Mouse (Mus musculus): Measurements from ENCODE around the gene Coro1c. TPM values are rescaled to one million over a fixed set of nuclear protein-coding genes. Genes with fewer than 3 reads are reported as not detected.

Gene Coro1c
- polyA plus RNA-seq, 1 experiment from 2014 or later, result 108 TPM

- Histone ChIP-seq H3K9me3 (ENCODE audit: control insufficient read depth, low read length) (no peaks in the 10 kb centered on the region), H3K4me3 (ENCODE audit: low read length) (peak overlapping the region; percentile 28), H3K4me2 (replicated peaks; ENCODE audit: low read depth, low read length) (peak overlapping the region; percentile 24), H3K36me3 (ENCODE audit: control insufficient read depth, insufficient read depth, low read length) (peaks cover 5% of the 10 kb centered on the region; the same call in 1 of the 2 replicates), H3K27me3 (ENCODE audit: control insufficient read depth, insufficient read depth, low read length) (no peaks in the 10 kb centered on the region), H3K9ac (ENCODE audit: low read depth, low read length) (peak overlapping the region; percentile 48; the same call in 1 of the 2 replicates), H3K4me1 (ENCODE audit: control insufficient read depth, insufficient read depth, low read length) (peaks cover 25% of the 10 kb centered on the region), H3K27ac (ENCODE audit: low read depth, low read length) (peak overlapping the region; percentile 9; the same call in 1 of the 2 replicates)
- WGBS, result 41% methylated on average over 5 of the region's 5 CpGs
- no peak for ATAC-seq (ENCODE audit: low FRiP score, low TSS enrichment)
Observed at GRCm38 (mm10) chr5:113799691-113800090, 108.9 kb downstream of the Coro1c start.

GRCm38 (mm10) chr5:113798525-113798924 is 110.0 kb downstream of the Coro1c start:
- peaks cover 25% of the 10 kb centered on the region for H3K4me1 ChIP-seq (ENCODE audit: control insufficient read depth, insufficient read depth, low read length)
- no peaks in the 10 kb centered on the region for H3K27me3 ChIP-seq (ENCODE audit: control insufficient read depth, insufficient read depth, low read length)
- WGBS, result 74% methylated on average over 9 of the region's 9 CpGs
- peak overlapping the region; percentile 24 for H3K4me2 ChIP-seq (replicated peaks; ENCODE audit: low read depth, low read length)
- peaks cover 5% of the 10 kb centered on the region; the same call in 1 of the 2 replicates for H3K36me3 ChIP-seq (ENCODE audit: control insufficient read depth, insufficient read depth, low read length)
- no peak overlapping the region for H3K9ac ChIP-seq (ENCODE audit: low read depth, low read length)
- H3K9me3 ChIP-seq (ENCODE audit: control insufficient read depth, low read length), result no peaks in the 10 kb centered on the region
- H3K4me3 ChIP-seq (ENCODE audit: low read length), result peak overlapping the region; percentile 28; the same call in 1 of the 2 replicates
- H3K27ac ChIP-seq (ENCODE audit: low read depth, low read length), result no peak overlapping the region
- no peak for ATAC-seq (ENCODE audit: low FRiP score, low TSS enrichment)

- H3K27ac ChIP-seq (ENCODE audit: low read depth, low read length), result peak overlapping the region; percentile 63; the same call in 1 of the 2 replicates
- H3K9ac ChIP-seq (ENCODE audit: low read depth, low read length), result no peak overlapping the region; the same call in 1 of the 2 replicates
- H3K36me3 ChIP-seq (ENCODE audit: control insufficient read depth, insufficient read depth, low read length), result peaks cover 5% of the 10 kb centered on the region; the same call in 1 of the 2 replicates
- H3K9me3 ChIP-seq (ENCODE audit: control insufficient read depth, low read length), result no peaks in the 10 kb centered on the region
- H3K4me2 ChIP-seq (replicated peaks; ENCODE audit: low read depth, low read length), result peak overlapping the region; percentile 24
- 13% methylated on average over 19 of the region's 19 CpGs for WGBS
- ATAC-seq (ENCODE audit: low FRiP score, low TSS enrichment), result no peak
- H3K27me3 ChIP-seq (ENCODE audit: control insufficient read depth, insufficient read depth, low read length), result no peaks in the 10 kb centered on the region
- peaks cover 25% of the 10 kb centered on the region for H3K4me1 ChIP-seq (ENCODE audit: control insufficient read depth, insufficient read depth, low read length)
- peak overlapping the region; percentile 12; the same call in 1 of the 2 replicates for H3K4me3 ChIP-seq (ENCODE audit: low read length)
Observed at GRCm38 (mm10) chr5:113797149-113797882, 111.2 kb downstream of the Coro1c start.

- H3K4me1 ChIP-seq (ENCODE audit: control insufficient read depth, insufficient read depth, low read length), result peaks cover 27% of the 10 kb centered on the region
- WGBS, result 6% methylated on average over 13 of the region's 13 CpGs
- H3K4me3 ChIP-seq (ENCODE audit: low read length), result peak overlapping the region; percentile 12; the same call in 1 of the 2 replicates
- peaks cover 5% of the 10 kb centered on the region; the same call in 1 of the 2 replicates for H3K36me3 ChIP-seq (ENCODE audit: control insufficient read depth, insufficient read depth, low read length)
- H3K27ac ChIP-seq (ENCODE audit: low read depth, low read length), result peak overlapping the region; percentile 63; the same call in 1 of the 2 replicates
- H3K9ac ChIP-seq (ENCODE audit: low read depth, low read length), result no peak overlapping the region; the same call in 1 of the 2 replicates
- peak; percentile 18; the same call in 1 of the 2 replicates for ATAC-seq (ENCODE audit: low FRiP score, low TSS enrichment)
- peak overlapping the region; percentile 24 for H3K4me2 ChIP-seq (replicated peaks; ENCODE audit: low read depth, low read length)
- no peaks in the 10 kb centered on the region for H3K27me3 ChIP-seq (ENCODE audit: control insufficient read depth, insufficient read depth, low read length)
- H3K9me3 ChIP-seq (ENCODE audit: control insufficient read depth, low read length), result no peaks in the 10 kb centered on the region
Observed at GRCm38 (mm10) chr5:113796401-113797148, 112.0 kb downstream of the Coro1c start.

Other genes starting within 250 kb of the Coro1c start
- not detected in 2 replicates for gene 1700069L16Rik, start 184.0 kb downstream of the Coro1c start, polyA plus RNA-seq (2014; fragmentation: Nextera tagmentation; extraction: Ambion mirVana)
- gene Ficd, start 173.0 kb downstream of the Coro1c start, polyA plus RNA-seq (2014; fragmentation: Nextera tagmentation; extraction: Ambion mirVana), result 2.2 and 4.3 TPM in 2 replicates
- 30.0 and 53.0 TPM in 2 replicates for gene Sart3, start 136.2 kb downstream of the Coro1c start, polyA plus RNA-seq (2014; fragmentation: Nextera tagmentation; extraction: Ambion mirVana)
- 106 and 129 TPM in 2 replicates for gene Iscu, start 136.0 kb downstream of the Coro1c start, polyA plus RNA-seq (2014; fragmentation: Nextera tagmentation; extraction: Ambion mirVana)
- gene Tmem119, start 108.2 kb downstream of the Coro1c start, polyA plus RNA-seq (2014; fragmentation: Nextera tagmentation; extraction: Ambion mirVana), result 17.6 and 24.8 TPM in 2 replicates
- gene Selplg, start 76.1 kb downstream of the Coro1c start, polyA plus RNA-seq (2014; fragmentation: Nextera tagmentation; extraction: Ambion mirVana), result 1.2 and 1.4 TPM in 2 replicates
- 18.5 and 28.2 TPM in 2 replicates for gene Ssh1, start 85.1 kb upstream of the Coro1c start, polyA plus RNA-seq (2014; fragmentation: Nextera tagmentation; extraction: Ambion mirVana)
- 6.0 and 7.7 TPM in 2 replicates for gene Dao, start 94.9 kb upstream of the Coro1c start, polyA plus RNA-seq (2014; fragmentation: Nextera tagmentation; extraction: Ambion mirVana)
- 9.3 and 10.7 TPM in 2 replicates for gene Usp30, start 156.7 kb upstream of the Coro1c start, polyA plus RNA-seq (2014; fragmentation: Nextera tagmentation; extraction: Ambion mirVana)
- gene Svop, start 182.8 kb upstream of the Coro1c start, polyA plus RNA-seq (2014; fragmentation: Nextera tagmentation; extraction: Ambion mirVana), result 0.09 TPM in 1 of 2 replicates, not detected in the other
- 11.6 and 13.3 TPM in 2 replicates for gene Alkbh2, start 219.5 kb upstream of the Coro1c start, polyA plus RNA-seq (2014; fragmentation: Nextera tagmentation; extraction: Ambion mirVana)
- 38.1 and 44.6 TPM in 2 replicates for gene Ung, start 221.6 kb upstream of the Coro1c start, polyA plus RNA-seq (2014; fragmentation: Nextera tagmentation; extraction: Ambion mirVana)
- 4.4 and 4.8 TPM in 2 replicates for gene Acacb, start 237.8 kb upstream of the Coro1c start, polyA plus RNA-seq (2014; fragmentation: Nextera tagmentation; extraction: Ambion mirVana)

Data from kidney, embryonic 14.5 days (tissue).